Mouse (Mus musculus) gonadal fat pad, adult 2 months (tissue): ENCODE results near the gene Slc39a11. TPM values are rescaled to one million over a fixed set of nuclear protein-coding genes. Genes with fewer than 3 reads are reported as not detected.

ENCODE experiments used
- DNase-seq: peaks from one replicate; pipeline ENCODE4 v3.0.0-alpha.2; 2012; ENCODE audit warnings: low read depth
- polyA plus RNA-seq: library from polyadenylated mRNA; depleted of rRNA; stranded (reverse); fragments of >200 nt; gene quantifications from 2 replicates; pipeline ENCODE4 v1.2.3, GENCODE M21; 2012

Slc39a11 gene
- polyA plus RNA-seq, 1 experiment, result 29.2 TPM

GRCm38 (mm10) chr11:113346895-113347514, 302.9 kb downstream of the Slc39a11 start:
- no peak for DNase-seq

GRCm38 (mm10) chr11:113339770-113340169, 310.1 kb downstream of the Slc39a11 start:
- DNase-seq, result no peak

GRCm38 (mm10) chr11:113338581-113338980, 311.3 kb downstream of the Slc39a11 start:
- no peak for DNase-seq

GRCm38 (mm10) chr11:113335706-113336105, 314.2 kb downstream of the Slc39a11 start:
- no peak for DNase-seq

- DNase-seq, result peak; percentile 24
Measured at GRCm38 (mm10) chr11:113334444-113334881, 315.4 kb downstream of the Slc39a11 start.

- DNase-seq, result no peak
Measured at GRCm38 (mm10) chr11:113333535-113333934, 316.3 kb downstream of the Slc39a11 start.

- no peak for DNase-seq
Measured at GRCm38 (mm10) chr11:113330061-113330591, 319.8 kb downstream of the Slc39a11 start.

GRCm38 (mm10) chr11:113327499-113328062, 322.3 kb downstream of the Slc39a11 start:
- DNase-seq, result no peak

- DNase-seq, result no peak
Measured at GRCm38 (mm10) chr11:113326387-113327011, 323.4 kb downstream of the Slc39a11 start.

GRCm38 (mm10) chr11:113321601-113322000, 328.3 kb downstream of the Slc39a11 start:
- no peak for DNase-seq

- no peak for DNase-seq
Measured at GRCm38 (mm10) chr11:113309265-113309951, 340.5 kb downstream of the Slc39a11 start.

- no peak for DNase-seq
Measured at GRCm38 (mm10) chr11:113308256-113308941, 341.5 kb downstream of the Slc39a11 start.

GRCm38 (mm10) chr11:113303204-113303603, 346.7 kb downstream of the Slc39a11 start:
- DNase-seq, result no peak

- DNase-seq, result no peak
Measured at GRCm38 (mm10) chr11:113299492-113299891, 350.4 kb downstream of the Slc39a11 start.

GRCm38 (mm10) chr11:113297765-113298164, 352.1 kb downstream of the Slc39a11 start:
- DNase-seq, result no peak

- no peak for DNase-seq
Measured at GRCm38 (mm10) chr11:113296912-113297625, 352.8 kb downstream of the Slc39a11 start.

- no peak for DNase-seq
Measured at GRCm38 (mm10) chr11:113296162-113296561, 353.7 kb downstream of the Slc39a11 start.

GRCm38 (mm10) chr11:113294518-113294917, 355.4 kb downstream of the Slc39a11 start:
- DNase-seq, result no peak

- no peak for DNase-seq
Measured at GRCm38 (mm10) chr11:113292906-113293614, 356.8 kb downstream of the Slc39a11 start.
